In the genomic region with DNA sequence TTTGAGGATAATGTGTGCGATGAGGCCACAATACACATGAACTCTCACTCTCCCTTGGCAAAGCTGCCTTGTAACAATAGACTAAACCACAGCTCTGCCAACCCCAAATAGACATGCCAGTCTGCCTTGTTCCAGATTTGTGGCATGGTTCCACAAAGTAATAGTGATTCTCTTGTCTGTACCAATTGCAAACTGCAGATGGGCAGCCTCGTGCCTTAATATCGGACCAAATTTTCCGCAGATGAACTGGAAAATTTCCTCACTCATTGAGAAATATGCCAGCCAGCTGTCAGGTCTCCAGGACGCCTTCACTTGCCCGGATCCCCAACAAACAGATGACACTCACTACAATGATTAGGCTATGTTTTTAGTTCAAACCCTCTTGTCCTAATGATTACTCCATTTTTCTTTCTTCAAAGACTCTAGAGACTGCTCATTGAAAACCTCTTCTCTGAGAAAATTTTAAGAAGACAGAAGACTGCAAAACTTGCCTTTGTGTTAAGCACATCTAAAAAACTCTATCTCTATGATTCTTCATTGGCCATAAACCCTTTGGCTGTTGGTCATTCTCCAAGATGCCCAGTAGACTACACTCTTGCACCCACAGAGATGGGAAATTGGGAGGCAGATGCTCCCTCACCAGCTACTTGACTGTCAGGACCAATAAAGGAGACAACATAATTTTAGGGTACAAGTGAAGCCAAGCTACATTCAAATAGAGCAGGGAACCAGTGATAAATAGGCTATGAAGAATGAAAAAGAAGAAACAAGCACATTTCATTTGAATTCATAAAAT, we compare ENCODE assay signal across 13 mouse cellular contexts.
DNase-seq lines count a peak whose midpoint lies in the region; ATAC-seq and TF ChIP-seq lines count a peak whose summit lies in the region.
"Had no signal": no experiment of that assay in that cellular context is flagged by ENCODE, and none has a peak within 500 bp of the region (broad histone marks: within the 10 kb centered on the region; RNA-seq: fewer than 3 reads in every experiment).

No protein-coding gene starts in this region.

- DNase-seq in hindbrain, postnatal 0 days (ENCODE audit: low spot score): peak; percentile 82
- DNase-seq in hindbrain, embryonic 11.5 days (ENCODE audit: low spot score): no peak
- DNase-seq in cerebellum, adult 11 months: peak; percentile 22
- DNase-seq in cerebellum, postnatal 14 days: peak; percentile 86 to 88
- DNase-seq in layer of hippocampus, postnatal 25 days (ENCODE audit: extremely low spot score in 1 of 2, low spot score in 1 of 2): peak; percentile 8 to 10
- DNase-seq: kidney, postnatal 14 days; liver, embryonic 13.5 days; lung, postnatal 10 days; midbrain, embryonic 14.5 days had no signal

- 56% methylated on average over 6 of the region's 6 CpGs for WGBS in hindbrain, postnatal 0 days
- WGBS in hindbrain, embryonic 11.5 days: 90% methylated on average over 6 of the region's 6 CpGs
- 96% methylated on average over 6 of the region's 6 CpGs for WGBS in kidney, embryonic 16.5 days

- no peaks in the 10 kb centered on the region for H3K27me3 ChIP-seq in hindbrain, postnatal 0 days (ENCODE audit: insufficient read depth, low read length)
- no peaks in the 10 kb centered on the region for H3K27me3 ChIP-seq in hindbrain, embryonic 11.5 days (ENCODE audit: control insufficient read depth, insufficient read depth, low read length)
- no peaks in the 10 kb centered on the region for H3K27me3 ChIP-seq in kidney, embryonic 16.5 days (ENCODE audit: insufficient read depth, low read length)
- H3K27me3 ChIP-seq: liver, embryonic 13.5 days; neural tube, embryonic 12.5 days had no signal

- H3K36me3 ChIP-seq in hindbrain, postnatal 0 days (ENCODE audit: insufficient read depth, low read length): no peaks in the 10 kb centered on the region
- no peaks in the 10 kb centered on the region for H3K36me3 ChIP-seq in hindbrain, embryonic 11.5 days (ENCODE audit: control insufficient read depth, insufficient read depth, low read length)
- H3K36me3 ChIP-seq in kidney, embryonic 16.5 days (ENCODE audit: insufficient read depth, low read length): no peaks in the 10 kb centered on the region
- H3K36me3 ChIP-seq: liver, embryonic 13.5 days; neural tube, embryonic 12.5 days had no signal

- no peak for TF ChIP-seq CTCF in hindbrain, postnatal 0 days (IDR thresholded peaks at IDR 0.05; ENCODE audit: low read depth)

- peak; percentile 91 for ATAC-seq in hindbrain, postnatal 0 days
- no peak for ATAC-seq in hindbrain, embryonic 11.5 days (ENCODE audit: low FRiP score)
- ATAC-seq in erythroid progenitor cell, adult 5-6 weeks (replicated peaks; ENCODE audit: low FRiP score, poor library complexity, severe bottlenecking): no peak
- ATAC-seq in kidney, embryonic 16.5 days (ENCODE audit: low FRiP score, low TSS enrichment): no peak
- ATAC-seq: CD4-positive, CD25-positive, alpha-beta regulatory T cell, adult 4 months had no signal

- no peak overlapping the region for H3K27ac ChIP-seq in hindbrain, postnatal 0 days
- H3K27ac ChIP-seq in hindbrain, embryonic 11.5 days (ENCODE audit: low read depth, low read length): no peak overlapping the region
- H3K27ac ChIP-seq in kidney, embryonic 16.5 days (ENCODE audit: low read length): no peak overlapping the region
- H3K27ac ChIP-seq: liver, embryonic 13.5 days; neural tube, embryonic 12.5 days had no signal

- H3K4me3 ChIP-seq in hindbrain, postnatal 0 days (ENCODE audit: low read length): no peak overlapping the region
- H3K4me3 ChIP-seq in hindbrain, embryonic 11.5 days (ENCODE audit: low read depth, low read length): no peak overlapping the region
- H3K4me3 ChIP-seq in kidney, embryonic 16.5 days (ENCODE audit: low read length): no peak overlapping the region
- H3K4me3 ChIP-seq: liver, embryonic 13.5 days; neural tube, embryonic 12.5 days had no signal

- H3K4me1 ChIP-seq in hindbrain, postnatal 0 days (ENCODE audit: insufficient read depth, low read length): no peaks in the 10 kb centered on the region
- H3K4me1 ChIP-seq in hindbrain, embryonic 11.5 days (replicated peaks; ENCODE audit: control insufficient read depth, insufficient read depth, low read length): no peaks in the 10 kb centered on the region
- H3K4me1 ChIP-seq in kidney, embryonic 16.5 days (ENCODE audit: insufficient read depth, low read length): no peaks in the 10 kb centered on the region
- H3K4me1 ChIP-seq: liver, embryonic 13.5 days; neural tube, embryonic 12.5 days had no signal

- H3K4me2 ChIP-seq in hindbrain, postnatal 0 days (ENCODE audit: low read depth, low read length): no peak overlapping the region
- H3K4me2 ChIP-seq in hindbrain, embryonic 11.5 days (replicated peaks; ENCODE audit: low read depth, low read length): no peak overlapping the region
- H3K4me2 ChIP-seq in kidney, embryonic 16.5 days (replicated peaks; ENCODE audit: low read depth, low read length): no peak overlapping the region
- H3K4me2 ChIP-seq: liver, embryonic 13.5 days; neural tube, embryonic 12.5 days had no signal

- H3K9me3 ChIP-seq in hindbrain, postnatal 0 days (ENCODE audit: low read length): no peaks in the 10 kb centered on the region
- no peaks in the 10 kb centered on the region for H3K9me3 ChIP-seq in hindbrain, embryonic 11.5 days (ENCODE audit: control insufficient read depth, low read length)
- no peaks in the 10 kb centered on the region for H3K9me3 ChIP-seq in kidney, embryonic 16.5 days (ENCODE audit: low read length)
- H3K9me3 ChIP-seq: liver, embryonic 13.5 days; neural tube, embryonic 12.5 days had no signal

- H3K9ac ChIP-seq in hindbrain, postnatal 0 days (replicated peaks; ENCODE audit: low read length): no peak overlapping the region
- H3K9ac ChIP-seq in hindbrain, embryonic 11.5 days (ENCODE audit: low read depth, low read length): no peak overlapping the region
- H3K9ac ChIP-seq in kidney, embryonic 16.5 days (replicated peaks; ENCODE audit: low read length): no peak overlapping the region
- H3K9ac ChIP-seq: liver, embryonic 13.5 days; neural tube, embryonic 12.5 days had no signal
